Mouse (Mus musculus): ENCODE measurements around the gene Gm5458.
"Not testable (repeated sequence)": the region's sequence is repeated elsewhere in the genome, so short reads cannot be mapped to it uniquely, and the experiment has no call there.

The Gm5458 gene

GRCm38 (mm10) chr14:19602481-19602880 is at the start of gene Gm5458:
Gene Gm5458 (minus strand): TSS chr14:19602581.
- DNase-seq = not testable (repeated sequence)

- no peak for DNase-seq
Measured at GRCm38 (mm10) chr14:19646232-19646631, 43.9 kb upstream of the Gm5458 start.

- DNase-seq = not testable (repeated sequence)
Measured at GRCm38 (mm10) chr14:19584804-19585667, 17.3 kb downstream of the Gm5458 start, which contains the start of gene Gm2237. Gene Gm2237 (minus strand): TSS chr14:19585135.

DNA sequence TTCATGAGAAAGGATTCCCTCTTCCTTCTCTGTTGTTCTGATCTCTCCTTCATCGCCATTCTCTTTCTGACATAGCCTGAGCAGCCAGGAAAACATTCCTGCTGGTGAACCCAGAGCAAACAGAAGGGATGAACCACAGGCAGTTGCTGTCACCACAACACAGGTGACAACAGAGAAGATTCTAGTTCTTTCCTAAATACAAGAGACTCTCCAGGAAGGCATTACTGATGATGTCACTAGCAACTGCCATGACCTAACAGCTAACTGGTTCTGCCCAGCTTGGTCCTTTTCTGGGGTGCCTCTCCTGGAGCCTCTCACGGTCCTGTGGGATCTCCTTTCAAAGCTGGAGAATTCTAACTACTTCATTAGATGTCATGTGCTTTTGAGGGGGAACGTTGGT is 52.5 kb downstream of the Gm5458 start, which contains the start of gene Gm2244:
Gene Gm2244, minus strand, starts transcription at position 101 of the 400 bp plus-strand sequence.
- not testable (repeated sequence) for DNase-seq

All from cerebellum, adult 9-10 months (tissue).